Comparison of ENCODE assay signal across 23 mouse cellular contexts in the genomic region with DNA sequence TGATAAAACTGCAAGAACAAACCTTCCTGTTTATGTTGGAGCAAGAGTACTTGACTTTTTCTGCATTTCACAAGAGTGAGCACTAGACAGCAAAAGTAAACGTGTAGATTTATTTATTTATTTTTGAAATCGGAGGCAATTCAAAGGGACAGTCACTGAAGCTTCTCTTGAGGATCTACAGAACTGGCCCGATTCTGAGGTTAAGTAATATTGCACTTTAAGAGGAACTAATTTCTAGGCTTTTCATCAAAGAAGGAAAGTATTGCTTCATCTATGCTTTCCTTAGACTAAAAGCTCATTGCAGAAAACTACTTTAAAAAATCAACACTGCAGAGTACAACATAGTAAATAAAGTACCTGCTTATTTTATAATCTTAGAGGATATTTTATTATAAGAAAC. TPM values are rescaled to one million over a fixed set of nuclear protein-coding genes. Genes with fewer than 3 reads are reported as not detected.
DNase-seq lines count a peak whose midpoint lies in the region; ATAC-seq and TF ChIP-seq lines count a peak whose summit lies in the region.
"Had no signal": no experiment of that assay in that cellular context is flagged by ENCODE, and none has a peak within 500 bp of the region (broad histone marks: within the 10 kb centered on the region; RNA-seq: fewer than 3 reads in every experiment).

No protein-coding gene starts in this region.

- WGBS in lung, postnatal 0 days: 11% methylated on average over 3 of the region's 3 CpGs

- no peak overlapping the region for H3K27ac ChIP-seq in lung, postnatal 0 days (ENCODE audit: low read length)
- H3K27ac ChIP-seq: embryonic facial prominence, embryonic 13.5 days; embryonic facial prominence, embryonic 15.5 days; forebrain, embryonic 10.5 days; forebrain, embryonic 12.5 days had no signal

- H3K4me1 ChIP-seq in lung, postnatal 0 days (ENCODE audit: insufficient read depth, low read depth, low read length): 0 out of 2 replicates have a peak, but pooled peaks cover 5% of the 10 kb centered on the region
- H3K4me1 ChIP-seq: embryonic facial prominence, embryonic 15.5 days; forebrain, embryonic 10.5 days; forebrain, embryonic 12.5 days had no signal

- no peak overlapping the region for H3K9ac ChIP-seq in lung, postnatal 0 days (replicated peaks; ENCODE audit: low read depth)
- H3K9ac ChIP-seq: embryonic facial prominence, embryonic 13.5 days; embryonic facial prominence, embryonic 15.5 days; forebrain, embryonic 12.5 days had no signal

- no peak for TF ChIP-seq EP300 in lung, postnatal 0 days (IDR thresholded peaks at IDR 0.05)

- no peak for TF ChIP-seq CTCF in lung, postnatal 0 days (IDR thresholded peaks at IDR 0.05)

- ATAC-seq in lung, postnatal 0 days: peak; percentile 23; the same call in 1 of the 2 replicates
- ATAC-seq in granulocyte monocyte progenitor cell, adult 5-6 weeks (replicated peaks; ENCODE audit: poor library complexity, severe bottlenecking): peak; percentile 89
- ATAC-seq in megakaryocyte progenitor cell, adult 5-6 weeks (replicated peaks; ENCODE audit: poor library complexity): peak; percentile 82
- ATAC-seq: forebrain, embryonic 14.5 days; forebrain, embryonic 16.5 days had no signal

- H3K4me3 ChIP-seq in lung, postnatal 0 days (ENCODE audit: low read depth, low read length): no peak overlapping the region
- H3K4me3 ChIP-seq: embryonic facial prominence, embryonic 13.5 days; embryonic facial prominence, embryonic 15.5 days; erythroblast, embryonic 14.5 days; forebrain, embryonic 10.5 days; forebrain, embryonic 12.5 days had no signal

- no peaks in the 10 kb centered on the region for H3K9me3 ChIP-seq in lung, postnatal 0 days (ENCODE audit: low read length)
- H3K9me3 ChIP-seq: embryonic facial prominence, embryonic 13.5 days; embryonic facial prominence, embryonic 15.5 days; forebrain, embryonic 10.5 days; forebrain, embryonic 12.5 days had no signal

- H3K36me3 ChIP-seq in lung, postnatal 0 days (ENCODE audit: insufficient read depth, low read length): peaks cover 7% of the 10 kb centered on the region; the same call in 1 of the 2 replicates

- peak; percentile 46 for DNase-seq in lung, postnatal 0 days (ENCODE audit: low spot score)
- DNase-seq in lung, postnatal 4 days: no peak
- peak; percentile 26 for DNase-seq in lung, postnatal 36 days
- no peak for DNase-seq in lung, postnatal 14 days
- no peak for DNase-seq in adrenal gland, postnatal 14 days
- no peak for DNase-seq in kidney, postnatal 36 days
- DNase-seq: adrenal gland, adult 2 months; adrenal gland, postnatal 10 days; adrenal gland, postnatal 36 days; cerebellum, adult 11-12 months; cerebellum, adult 2 months; cerebellum, adult 9-10 months; cerebellum, postnatal 25 days; embryo, embryonic 11 days had no signal

- H3K4me2 ChIP-seq in lung, postnatal 0 days (replicated peaks; ENCODE audit: low read depth, low read length): no peak overlapping the region
- H3K4me2 ChIP-seq: embryonic facial prominence, embryonic 13.5 days; embryonic facial prominence, embryonic 15.5 days; forebrain, embryonic 12.5 days had no signal

- no peaks in the 10 kb centered on the region for H3K27me3 ChIP-seq in lung, postnatal 0 days (replicated peaks; ENCODE audit: insufficient read depth, low read length)
- H3K27me3 ChIP-seq: embryonic facial prominence, embryonic 13.5 days; embryonic facial prominence, embryonic 15.5 days; forebrain, embryonic 12.5 days had no signal

RNA-seq across cellular contexts. Expression of a gene that starts 49.4 kb away (rescaled TPM):
- 76.4 and 92.6 TPM in 2 replicates for polyA plus RNA-seq in lung, postnatal 0 days (2015; fragmentation: Nextera tagmentation; extraction: Ambion mirVana)
- 34.3 and 48.5 TPM in 2 replicates for total RNA-seq in granulocyte monocyte progenitor cell, adult 5-6 weeks (2014; fragmentation: Nextera tagmentation)
- total RNA-seq in granulocyte monocyte progenitor cell, adult 5-6 weeks (2017): 49.3 and 67.1 TPM in 2 replicates
- total RNA-seq in megakaryocyte progenitor cell, adult 5-6 weeks (2015): 63.3 and 64.7 TPM in 2 replicates
- total RNA-seq in megakaryocyte progenitor cell, adult 5-6 weeks (2017): 55.0 and 72.3 TPM in 2 replicates
- 71.8 and 91.9 TPM in 2 replicates for total RNA-seq in adrenal gland, postnatal 14 days (2021)

Comparison
In these comparisons a context has a peak if more than half of its experiments do, and no peak if none do; other contexts are left out.
1. DNase-seq: peak in lung, postnatal 0 days (single experiment) and lung, postnatal 36 days (single experiment); none in lung, postnatal 4 days (0 of 2), lung, postnatal 14 days (single experiment), adrenal gland, postnatal 14 days (single experiment) and kidney, postnatal 36 days (0 of 2).
2. ATAC-seq: peak in every context shown above with its lines; median percentile 89 in granulocyte monocyte progenitor cell, adult 5-6 weeks; 82 in megakaryocyte progenitor cell, adult 5-6 weeks; 23 in lung, postnatal 0 days.